Mouse (Mus musculus) testis, adult 2 months (tissue): ENCODE measurements around the gene Zdhhc24. TPM values are rescaled to one million over a fixed set of nuclear protein-coding genes. Genes with fewer than 3 reads are reported as not detected.

Experiments
- H3K27ac ChIP-seq: fragments of 200-500 bp; 2 replicates; pipeline ENCODE4 v1.5.1; 2012; ENCODE audit warnings: low read depth, low read length; ENCODE audit not compliant: control insufficient read depth, insufficient read depth
- H3K27me3 ChIP-seq: fragments of 200-500 bp; 2 replicates; pipeline ENCODE4 v1.6.1; 2012; ENCODE audit warnings: mild to moderate bottlenecking, low read length, moderate library complexity; ENCODE audit not compliant: control insufficient read depth, insufficient read depth
- H3K36me3 ChIP-seq: fragments of 200-500 bp; 2 replicates; pipeline ENCODE4 v1.6.1; 2012; ENCODE audit warnings: mild to moderate bottlenecking, low read length; ENCODE audit not compliant: control insufficient read depth, insufficient read depth
- H3K4me1 ChIP-seq: fragments of 200-500 bp; 2 replicates; pipeline ENCODE4 v1.6.1; 2012; ENCODE audit warnings: low read length; ENCODE audit not compliant: control insufficient read depth, insufficient read depth
- H3K4me3 ChIP-seq: fragments of 200-500 bp; 2 replicates; pipeline ENCODE4 v1.5.1; 2012; ENCODE audit warnings: low read depth, mild to moderate bottlenecking, low read length, moderate library complexity, mixed read lengths; ENCODE audit not compliant: control insufficient read depth
- CTCF ChIP-seq: fragments of 200-500 bp; IDR thresholded peaks from 2 replicates; pipeline ENCODE4 v1.5.1; 2012; ENCODE audit warnings: low read depth, mild to moderate bottlenecking, inconsistent platforms, low read length, moderate library complexity; ENCODE audit not compliant: control insufficient read depth, insufficient read depth, insufficient replicate concordance
- POLR2A ChIP-seq: fragments of 200-500 bp; IDR thresholded peaks from 2 replicates; pipeline ENCODE4 v1.6.1; 2012; ENCODE audit warnings: low read depth, mild to moderate bottlenecking, inconsistent platforms, low read length, moderate library complexity; ENCODE audit not compliant: control insufficient read depth
- polyA plus RNA-seq: library from polyadenylated mRNA; depleted of rRNA; stranded (reverse); fragments of >200 nt; gene quantifications from 2 replicates; pipeline ENCODE4 v1.2.3, GENCODE M21; 2012

Zdhhc24 gene
- polyA plus RNA-seq, 1 experiment: 10.7 TPM

GRCm38 (mm10) chr19:4842611-4843010, 35.9 kb upstream of the Zdhhc24 start:
- TF ChIP-seq POLR2A: no peak
- TF ChIP-seq CTCF: no peak
- no peaks in the 10 kb centered on the region; the same call in none of the 2 replicates for H3K36me3 ChIP-seq
- no peaks in the 10 kb centered on the region for H3K27me3 ChIP-seq
- peak overlapping the region; percentile 28; the same call in 1 of the 2 replicates for H3K4me3 ChIP-seq
- H3K4me1 ChIP-seq: peaks cover 19% of the 10 kb centered on the region
- H3K27ac ChIP-seq: no peak overlapping the region

GRCm38 (mm10) chr19:4845846-4846245, 32.6 kb upstream of the Zdhhc24 start:
- no peaks in the 10 kb centered on the region; the same call in 1 of the 2 replicates for H3K36me3 ChIP-seq
- H3K27ac ChIP-seq: no peak overlapping the region
- TF ChIP-seq POLR2A (no peak), CTCF (no peak)
- no peaks in the 10 kb centered on the region for H3K4me1 ChIP-seq
- H3K27me3 ChIP-seq: no peaks in the 10 kb centered on the region
- no peak overlapping the region for H3K4me3 ChIP-seq

- Histone ChIP-seq H3K27me3 (no peaks in the 10 kb centered on the region), H3K4me3 (no peak overlapping the region), H3K27ac (no peak overlapping the region), H3K36me3 (no peaks in the 10 kb centered on the region), H3K4me1 (no peaks in the 10 kb centered on the region)
- no peak for TF ChIP-seq POLR2A
- peak; percentile 59; the same call in 1 of the 2 replicates for TF ChIP-seq CTCF
These were observed 31.0 kb upstream of the Zdhhc24 start for GRCm38 (mm10) chr19:4847490-4847889.

GRCm38 (mm10) chr19:4849800-4850199, 28.7 kb upstream of the Zdhhc24 start:
- Histone ChIP-seq H3K36me3 (no peaks in the 10 kb centered on the region), H3K27me3 (no peaks in the 10 kb centered on the region), H3K4me1 (peaks cover 3% of the 10 kb centered on the region; the same call in 1 of the 2 replicates), H3K4me3 (no peak overlapping the region), H3K27ac (no peak overlapping the region)
- TF ChIP-seq POLR2A (no peak), CTCF (no peak)

- Histone ChIP-seq H3K36me3 (no peaks in the 10 kb centered on the region), H3K27ac (no peak overlapping the region), H3K27me3 (no peaks in the 10 kb centered on the region), H3K4me3 (no peak overlapping the region), H3K4me1 (peaks cover 6% of the 10 kb centered on the region)
- TF ChIP-seq POLR2A: no peak
- no peak for TF ChIP-seq CTCF
These were observed 28.2 kb upstream of the Zdhhc24 start for GRCm38 (mm10) chr19:4850281-4850680.

GRCm38 (mm10) chr19:4854552-4855469, 23.7 kb upstream of the Zdhhc24 start, which contains the start of gene Ctsf:
TSS of gene Ctsf (plus strand) at chr19:4855130.
- Histone ChIP-seq H3K27me3 (no peaks in the 10 kb centered on the region), H3K27ac (peak within 1 kb of the TSS; percentile 77), H3K4me3 (peak within 1 kb of the TSS; percentile 86), H3K36me3 (no peaks in the 10 kb centered on the region), H3K4me1 (peaks cover 20% of the 10 kb centered on the region)
- TF ChIP-seq CTCF (no peak), POLR2A (peak; percentile 57)

GRCm38 (mm10) chr19:4855470-4855820, 23.0 kb upstream of the Zdhhc24 start:
- Histone ChIP-seq H3K27me3 (no peaks in the 10 kb centered on the region), H3K36me3 (no peaks in the 10 kb centered on the region), H3K4me3 (peak overlapping the region; percentile 86), H3K27ac (peak overlapping the region; percentile 77), H3K4me1 (peaks cover 20% of the 10 kb centered on the region)
- TF ChIP-seq POLR2A (no peak), CTCF (no peak)
